17 mouse cellular contexts compared by ENCODE assay signal in the genomic region with DNA sequence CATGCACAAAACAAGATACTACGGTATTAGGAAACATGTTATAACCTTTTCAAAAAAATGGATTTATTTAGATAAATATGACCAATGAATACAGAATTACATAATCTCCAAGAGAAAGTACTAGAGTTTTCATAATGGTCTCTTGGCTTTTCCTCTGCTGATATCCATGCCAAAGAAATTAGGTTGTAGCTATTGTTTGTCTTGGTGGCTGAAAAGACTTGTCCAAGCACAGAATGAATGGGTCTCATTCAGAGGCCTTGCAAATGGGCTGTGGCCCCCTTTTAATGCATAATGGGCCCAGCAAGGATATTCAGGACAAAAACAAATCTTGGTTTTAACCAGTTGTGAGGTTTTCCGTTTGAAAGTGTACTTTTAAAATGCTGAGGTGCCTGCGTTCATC. TPM values are rescaled to one million over a fixed set of nuclear protein-coding genes. Genes with fewer than 3 reads are reported as not detected.
DNase-seq lines count a peak whose midpoint lies in the region; ATAC-seq lines count a peak whose summit lies in the region.
"Had no signal": no experiment of that assay in that cellular context is flagged by ENCODE, and none has a peak within 500 bp of the region (broad histone marks: within the 10 kb centered on the region; RNA-seq: fewer than 3 reads in every experiment).

No protein-coding gene starts in this region.

- no peak overlapping the region for H3K27ac ChIP-seq in hindbrain, embryonic 11.5 days (ENCODE audit: low read depth, low read length)
- H3K27ac ChIP-seq in hindbrain, embryonic 12.5 days: no peak overlapping the region
- H3K27ac ChIP-seq in neural tube, embryonic 11.5 days (ENCODE audit: low read depth, low read length): no peak overlapping the region
- no peak overlapping the region for H3K27ac ChIP-seq in neural tube, embryonic 15.5 days (replicated peaks)
- peak overlapping the region; percentile 64 for H3K27ac ChIP-seq in forebrain, embryonic 11.5 days (ENCODE audit: low read depth, low read length)
- H3K27ac ChIP-seq: embryonic facial prominence, embryonic 12.5 days; heart, adult 2 months had no signal

- DNase-seq in hindbrain, embryonic 11.5 days (ENCODE audit: low spot score): no peak
- DNase-seq in neural tube, embryonic 11.5 days (ENCODE audit: low spot score): peak; percentile 40
- no peak for DNase-seq in forebrain, embryonic 11.5 days (ENCODE audit: low spot score)
- no peak for DNase-seq in urinary bladder, postnatal 10 days (ENCODE audit: low spot score)
- DNase-seq in heart, postnatal 14 days: no peak
- DNase-seq: cerebellum, adult 11 months; heart, adult 2 months; liver; lung, adult 18-20 months; lung, postnatal 4 days; thymus, adult 18-20 months had no signal

- intact Hi-C loops in heart, postnatal 14 days (cut with DNase I): no loop called here

- no peaks in the 10 kb centered on the region for H3K9me3 ChIP-seq in hindbrain, embryonic 11.5 days (ENCODE audit: control insufficient read depth, low read length)
- no peaks in the 10 kb centered on the region for H3K9me3 ChIP-seq in hindbrain, embryonic 12.5 days (replicated peaks)
- no peaks in the 10 kb centered on the region for H3K9me3 ChIP-seq in neural tube, embryonic 11.5 days (ENCODE audit: control insufficient read depth, low read length)
- no peaks in the 10 kb centered on the region for H3K9me3 ChIP-seq in neural tube, embryonic 15.5 days (replicated peaks)
- no peaks in the 10 kb centered on the region for H3K9me3 ChIP-seq in forebrain, embryonic 11.5 days (ENCODE audit: control insufficient read depth, low read length)
- H3K9me3 ChIP-seq: embryonic facial prominence, embryonic 12.5 days; hindbrain, embryonic 15.5 days had no signal

- 0 out of 2 replicates have a peak, but pooled peaks have one; percentile 51 for ATAC-seq in hindbrain, embryonic 11.5 days (ENCODE audit: low FRiP score)
- no peak for ATAC-seq in hindbrain, embryonic 12.5 days (ENCODE audit: low FRiP score)
- ATAC-seq in neural tube, embryonic 11.5 days (ENCODE audit: insufficient read depth, low FRiP score, low TSS enrichment): no peak; the same call in 1 of the 2 replicates
- ATAC-seq in neural tube, embryonic 15.5 days (ENCODE audit: low FRiP score): no peak
- ATAC-seq in forebrain, embryonic 11.5 days (replicated peaks; ENCODE audit: low FRiP score): peak; percentile 53; the same call in 1 of the 2 replicates
- ATAC-seq: intestine, postnatal 0 days had no signal

- H3K27me3 ChIP-seq in hindbrain, embryonic 11.5 days (ENCODE audit: control insufficient read depth, insufficient read depth, low read length): no peaks in the 10 kb centered on the region
- no peaks in the 10 kb centered on the region for H3K27me3 ChIP-seq in hindbrain, embryonic 12.5 days
- H3K27me3 ChIP-seq in neural tube, embryonic 11.5 days (ENCODE audit: control insufficient read depth, insufficient read depth, low read length): no peaks in the 10 kb centered on the region
- H3K27me3 ChIP-seq in neural tube, embryonic 15.5 days (replicated peaks): no peaks in the 10 kb centered on the region
- no peaks in the 10 kb centered on the region for H3K27me3 ChIP-seq in forebrain, embryonic 11.5 days (ENCODE audit: control insufficient read depth, insufficient read depth, low read length)
- H3K27me3 ChIP-seq: embryonic facial prominence, embryonic 12.5 days; hindbrain, embryonic 15.5 days had no signal

- H3K36me3 ChIP-seq in hindbrain, embryonic 11.5 days (ENCODE audit: control insufficient read depth, insufficient read depth, low read length): no peaks in the 10 kb centered on the region
- H3K36me3 ChIP-seq in hindbrain, embryonic 12.5 days: no peaks in the 10 kb centered on the region
- H3K36me3 ChIP-seq in neural tube, embryonic 11.5 days (ENCODE audit: control insufficient read depth, insufficient read depth, low read length): no peaks in the 10 kb centered on the region
- no peaks in the 10 kb centered on the region for H3K36me3 ChIP-seq in neural tube, embryonic 15.5 days
- no peaks in the 10 kb centered on the region for H3K36me3 ChIP-seq in forebrain, embryonic 11.5 days (ENCODE audit: control insufficient read depth, insufficient read depth, low read length)
- H3K36me3 ChIP-seq: embryonic facial prominence, embryonic 12.5 days; hindbrain, embryonic 15.5 days had no signal

- WGBS in hindbrain, embryonic 11.5 days: 50% methylated on average over 3 of the region's 3 CpGs
- 56% methylated on average over 3 of the region's 3 CpGs for WGBS in hindbrain, embryonic 12.5 days
- WGBS in neural tube, embryonic 11.5 days: 52% methylated on average over 3 of the region's 3 CpGs
- 41% methylated on average over 3 of the region's 3 CpGs for WGBS in neural tube, embryonic 15.5 days
- WGBS in forebrain, embryonic 11.5 days: 34% methylated on average over 3 of the region's 3 CpGs

- H3K9ac ChIP-seq in hindbrain, embryonic 11.5 days (ENCODE audit: low read depth, low read length): no peak overlapping the region
- no peak overlapping the region for H3K9ac ChIP-seq in hindbrain, embryonic 12.5 days
- H3K9ac ChIP-seq in neural tube, embryonic 11.5 days (ENCODE audit: low read length): no peak overlapping the region
- H3K9ac ChIP-seq in neural tube, embryonic 15.5 days (replicated peaks): no peak overlapping the region
- no peak overlapping the region for H3K9ac ChIP-seq in forebrain, embryonic 11.5 days (ENCODE audit: low read length)
- H3K9ac ChIP-seq: embryonic facial prominence, embryonic 12.5 days; hindbrain, embryonic 15.5 days had no signal

- no peak overlapping the region for H3K4me3 ChIP-seq in hindbrain, embryonic 11.5 days (ENCODE audit: low read depth, low read length)
- no peak overlapping the region for H3K4me3 ChIP-seq in hindbrain, embryonic 12.5 days
- H3K4me3 ChIP-seq in neural tube, embryonic 11.5 days (ENCODE audit: low read depth, low read length): no peak overlapping the region
- H3K4me3 ChIP-seq in neural tube, embryonic 15.5 days (replicated peaks): no peak overlapping the region
- no peak overlapping the region for H3K4me3 ChIP-seq in forebrain, embryonic 11.5 days (ENCODE audit: low read depth, low read length)
- H3K4me3 ChIP-seq: embryonic facial prominence, embryonic 12.5 days; heart, adult 2 months; hindbrain, embryonic 15.5 days had no signal

- no peak overlapping the region for H3K4me2 ChIP-seq in hindbrain, embryonic 11.5 days (replicated peaks; ENCODE audit: low read depth, low read length)
- no peak overlapping the region for H3K4me2 ChIP-seq in hindbrain, embryonic 12.5 days (replicated peaks)
- no peak overlapping the region for H3K4me2 ChIP-seq in neural tube, embryonic 11.5 days (ENCODE audit: low read depth)
- H3K4me2 ChIP-seq in neural tube, embryonic 15.5 days: no peak overlapping the region
- H3K4me2 ChIP-seq in forebrain, embryonic 11.5 days (ENCODE audit: low read depth, low read length, severe bottlenecking): no peak overlapping the region
- H3K4me2 ChIP-seq: embryonic facial prominence, embryonic 12.5 days; hindbrain, embryonic 15.5 days; midbrain, embryonic 11.5 days had no signal

- no peaks in the 10 kb centered on the region for H3K4me1 ChIP-seq in hindbrain, embryonic 11.5 days (replicated peaks; ENCODE audit: control insufficient read depth, insufficient read depth, low read length)
- no peaks in the 10 kb centered on the region for H3K4me1 ChIP-seq in hindbrain, embryonic 12.5 days
- no peaks in the 10 kb centered on the region for H3K4me1 ChIP-seq in neural tube, embryonic 11.5 days (ENCODE audit: control insufficient read depth, insufficient read depth, low read length)
- no peaks in the 10 kb centered on the region for H3K4me1 ChIP-seq in neural tube, embryonic 15.5 days
- no peaks in the 10 kb centered on the region; the same call in 1 of the 2 replicates for H3K4me1 ChIP-seq in forebrain, embryonic 11.5 days (replicated peaks; ENCODE audit: control insufficient read depth, insufficient read depth, low read length)
- H3K4me1 ChIP-seq: embryonic facial prominence, embryonic 12.5 days; hindbrain, embryonic 15.5 days had no signal

RNA-seq across cellular contexts. Expression of a gene that starts 43.1 kb away (rescaled TPM):
- 28.3 and 28.5 TPM in 2 replicates for polyA plus RNA-seq in hindbrain, embryonic 11.5 days (2014; fragmentation: Nextera tagmentation; extraction: Ambion mirVana)
- 21.9 and 26.3 TPM in 2 replicates for polyA plus RNA-seq in hindbrain, embryonic 12.5 days (2016; fragmentation: Nextera tagmentation; extraction: Ambion mirVana)
- polyA plus RNA-seq in neural tube, embryonic 11.5 days (2014; fragmentation: Nextera tagmentation; extraction: Ambion mirVana): 28.6 and 31.1 TPM in 2 replicates
- polyA plus RNA-seq in neural tube, embryonic 15.5 days (2015; fragmentation: Nextera tagmentation; extraction: Ambion mirVana): 28.7 and 29.7 TPM in 2 replicates
- 26.2 and 30.8 TPM in 2 replicates for polyA plus RNA-seq in forebrain, embryonic 11.5 days (2014; fragmentation: Nextera tagmentation; extraction: Ambion mirVana)
- total RNA-seq in heart, postnatal 14 days (2021): 1 to 10 TPM; 6.4 to 7.2 TPM

Comparison
In these comparisons a context has a peak if more than half of its experiments do, and no peak if none do; other contexts are left out.
1. ATAC-seq: peak in hindbrain, embryonic 11.5 days (single experiment) and forebrain, embryonic 11.5 days (single experiment); none in hindbrain, embryonic 12.5 days (single experiment), neural tube, embryonic 11.5 days (single experiment) and neural tube, embryonic 15.5 days (single experiment).